Mouse (Mus musculus): ENCODE measurements around the gene Aida.

The Aida gene

GRCm38 (mm10) chr1:183374728-183375127 is 78.3 kb downstream of the Aida start:
- in situ Hi-C loops (cut with MboI; ENCODE audit: low pct_unique_long_range_greater_than_20kb in 1 of 2, low sequenced_read_pairs in 2 of 2, unreplicated experiment in 1 of 2), result no loop called here

Measured in mouse embryonic stem cell (cell line).